Mouse (Mus musculus) heart, postnatal 0 days (tissue): ENCODE measurements at regions not wholly inside any gene's neighbourhood (a gene's known extent, or its start where the extent isn't known, plus 50 kb on each side); places are given as distances from the start of the nearest gene placed in this dataset.

ENCODE experiments used
- ATAC-seq: fragments of 200-750 bp; cut with Nextera tagmentation; 2 replicates; pipeline ENCODE4 v1.8.0; 2017; ENCODE audit warnings: low read depth, moderate number of reproducible peaks, moderate library complexity; ENCODE audit not compliant: insufficient read depth
- DNase-seq: peaks from one replicate; pipeline ENCODE4 v3.0.0-alpha.2; 2016; ENCODE audit warnings: low spot score
- H3K27ac ChIP-seq: fragments of 300-500 bp; sonication (generic); 2 replicates; pipeline ENCODE4 v1.5.1; 2014; ENCODE audit warnings: low read depth, mild to moderate bottlenecking
- H3K27me3 ChIP-seq: fragments of 300-500 bp; sonication (generic); 2 replicates; pipeline ENCODE4 v1.6.1; 2014; ENCODE audit warnings: low read length, mixed read lengths; ENCODE audit not compliant: control insufficient read depth, insufficient read depth
- H3K36me3 ChIP-seq: fragments of 300-500 bp; sonication (generic); replicated peaks from 2 replicates; pipeline ENCODE4 v1.6.1; 2014; ENCODE audit warnings: low read length, mixed read lengths; ENCODE audit not compliant: control insufficient read depth, insufficient read depth
- H3K4me1 ChIP-seq: fragments of 300-500 bp; sonication (generic); 2 replicates; pipeline ENCODE4 v1.6.1; 2014; ENCODE audit warnings: antibody characterized with exemption; ENCODE audit not compliant: control insufficient read depth, insufficient read depth
- H3K4me2 ChIP-seq: fragments of 300-500 bp; sonication (generic); 2 replicates; pipeline ENCODE4 v1.6.1; 2014; ENCODE audit warnings: low read depth, mild to moderate bottlenecking, low read length, moderate library complexity
- H3K4me3 ChIP-seq: fragments of 300-500 bp; sonication (generic); 2 replicates; pipeline ENCODE4 v1.5.1; 2014; ENCODE audit warnings: low read depth, low read length
- H3K9ac ChIP-seq: fragments of 300-500 bp; sonication (generic); replicated peaks from 2 replicates; pipeline ENCODE4 v1.6.1; 2014; ENCODE audit warnings: low read depth, low read length, mixed read lengths
- H3K9me3 ChIP-seq: fragments of 300-500 bp; sonication (generic); replicated peaks from 2 replicates; pipeline ENCODE4 v1.6.1; 2016; ENCODE audit warnings: low read length; ENCODE audit not compliant: control insufficient read depth
- CTCF ChIP-seq: IDR thresholded peaks from 2 replicates; pipeline ENCODE4 v1.5.1; 2016; ENCODE audit warnings: antibody characterized with exemption, control low read depth, low read depth
- EP300 ChIP-seq: IDR thresholded peaks from 2 replicates; pipeline ENCODE4 v1.6.1; 2016; ENCODE audit warnings: antibody characterized with exemption, low read depth
- WGBS: fragments of 180-500 bp; shearing (Covaris S2); extraction: QIAGEN DNeasy Blood & Tissue Kit; methylation state at CpG from one replicate; pipeline ENCODE4 v1.1.7; 2014; 5-methylcytosine and 5-hydroxymethylcytosine counted together

DNA sequence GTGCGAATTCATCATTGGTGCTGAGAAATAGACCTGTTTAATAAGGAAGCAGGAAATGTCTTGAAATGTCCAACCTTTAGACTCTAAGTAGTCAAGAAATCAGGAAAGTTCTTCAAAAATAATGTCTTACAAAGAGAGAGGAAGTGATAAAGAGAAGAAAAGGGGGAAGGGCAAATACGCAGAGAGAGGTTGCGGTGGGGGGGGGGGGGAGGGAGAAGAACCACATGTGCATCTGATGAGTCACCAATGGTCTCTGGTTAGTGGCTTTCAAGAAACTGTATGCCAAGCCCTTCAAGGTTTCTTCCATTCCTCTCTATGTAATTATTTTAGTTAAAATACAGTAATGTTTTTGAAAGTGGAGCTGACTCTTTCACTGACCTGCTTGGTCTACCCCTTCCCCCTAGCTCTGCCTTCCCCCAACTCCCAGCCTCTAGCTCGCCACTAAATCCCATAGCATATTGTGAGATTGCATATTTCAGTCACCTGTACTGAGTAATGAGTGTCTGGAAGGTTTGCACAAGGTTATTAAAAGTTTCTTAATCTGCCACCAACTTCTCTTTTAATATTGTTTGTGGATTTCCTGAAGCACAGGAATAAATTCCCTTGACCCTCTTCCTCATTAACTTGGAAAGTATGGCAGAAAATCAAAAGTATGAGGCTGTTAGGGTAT, 70.8 kb upstream of the Tle4 start:
- Histone ChIP-seq H3K36me3 (no peaks in the 10 kb centered on the region), H3K4me3 (no peak overlapping the region), H3K4me1 (no peaks in the 10 kb centered on the region), H3K9me3 (no peaks in the 10 kb centered on the region), H3K27me3 (no peaks in the 10 kb centered on the region), H3K9ac (no peak overlapping the region), H3K4me2 (no peak overlapping the region), H3K27ac (no peak overlapping the region)
- TF ChIP-seq EP300 (no peak), CTCF (no peak)
- ATAC-seq = no peak
- 71% methylated on average over 4 of the region's 4 CpGs for WGBS
- no peak for DNase-seq

DNA sequence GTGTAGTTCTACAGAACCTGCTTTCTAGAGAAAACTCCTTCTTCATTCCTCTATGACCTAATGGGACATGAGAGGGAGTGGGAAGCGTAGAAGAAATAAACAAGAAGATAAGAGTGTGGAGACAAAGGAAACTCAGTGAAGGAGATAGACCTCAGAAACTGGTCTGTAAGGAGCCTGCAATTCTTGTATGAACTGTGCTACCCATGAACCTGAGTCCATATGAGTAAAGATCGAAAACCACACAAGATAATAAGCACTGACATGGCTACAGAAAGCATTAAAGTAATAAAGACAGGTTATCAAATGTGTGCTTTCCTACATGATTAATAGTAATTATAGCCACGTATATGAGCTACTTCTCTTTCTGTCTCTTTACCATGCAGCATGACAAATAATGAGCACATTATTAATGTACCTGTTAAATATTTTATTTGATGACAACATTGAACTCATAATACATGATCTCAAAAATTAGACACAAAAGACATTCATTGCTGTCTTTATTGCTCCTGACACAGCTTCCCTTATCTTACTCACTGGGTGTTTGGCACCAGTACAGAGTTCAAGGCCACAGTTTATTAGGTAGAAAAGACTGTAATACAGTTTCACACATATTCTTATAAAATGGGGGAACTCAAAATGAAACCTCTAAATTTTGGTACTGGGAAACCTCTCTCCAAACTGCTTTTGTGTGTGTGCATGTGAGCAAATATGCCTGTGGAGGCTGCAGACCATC, 67.0 kb upstream of the Tle4 start:
- DNase-seq (no peak), ATAC-seq (no peak)
- Histone ChIP-seq H3K4me3 (no peak overlapping the region), H3K4me1 (no peaks in the 10 kb centered on the region), H3K27me3 (no peaks in the 10 kb centered on the region), H3K27ac (no peak overlapping the region), H3K36me3 (no peaks in the 10 kb centered on the region), H3K9me3 (no peaks in the 10 kb centered on the region), H3K4me2 (no peak overlapping the region), H3K9ac (no peak overlapping the region)
- WGBS = 85% methylated on average over 3 of the region's 3 CpGs
- no peak for TF ChIP-seq CTCF
- TF ChIP-seq EP300 = no peak

DNA sequence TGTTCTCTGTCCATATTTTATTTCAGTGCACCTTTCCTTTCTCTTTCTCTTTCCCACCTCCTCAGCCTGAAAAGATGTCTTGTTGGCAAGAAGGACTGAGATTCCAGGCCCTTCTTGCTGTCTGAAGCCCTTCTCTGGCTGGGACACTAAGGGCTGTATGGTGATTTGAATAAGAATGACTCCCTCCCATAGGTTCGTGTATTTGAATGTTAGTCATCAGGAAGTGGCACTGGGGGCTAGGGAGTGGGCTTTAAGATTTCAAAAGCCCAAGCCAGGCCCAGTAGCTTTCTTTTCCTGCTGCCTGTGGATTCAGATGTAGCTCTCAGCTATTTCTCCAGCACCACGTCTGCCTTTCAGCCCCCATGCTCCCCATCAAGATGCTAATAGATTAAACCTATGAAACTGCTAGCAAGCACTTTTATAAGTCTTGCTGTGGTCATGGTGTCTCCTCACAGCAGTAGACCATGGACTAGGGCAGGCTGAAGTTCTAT, 66.3 kb upstream of the Tle4 start:
- ATAC-seq (no peak), DNase-seq (no peak)
- Histone ChIP-seq H3K9me3 (no peaks in the 10 kb centered on the region), H3K27ac (no peak overlapping the region), H3K4me2 (no peak overlapping the region), H3K4me3 (no peak overlapping the region), H3K9ac (no peak overlapping the region), H3K4me1 (no peaks in the 10 kb centered on the region), H3K27me3 (no peaks in the 10 kb centered on the region), H3K36me3 (no peaks in the 10 kb centered on the region)
- no peak for TF ChIP-seq EP300
- TF ChIP-seq CTCF = no peak
- 62% methylated on average over 2 of the region's 2 CpGs for WGBS

DNA sequence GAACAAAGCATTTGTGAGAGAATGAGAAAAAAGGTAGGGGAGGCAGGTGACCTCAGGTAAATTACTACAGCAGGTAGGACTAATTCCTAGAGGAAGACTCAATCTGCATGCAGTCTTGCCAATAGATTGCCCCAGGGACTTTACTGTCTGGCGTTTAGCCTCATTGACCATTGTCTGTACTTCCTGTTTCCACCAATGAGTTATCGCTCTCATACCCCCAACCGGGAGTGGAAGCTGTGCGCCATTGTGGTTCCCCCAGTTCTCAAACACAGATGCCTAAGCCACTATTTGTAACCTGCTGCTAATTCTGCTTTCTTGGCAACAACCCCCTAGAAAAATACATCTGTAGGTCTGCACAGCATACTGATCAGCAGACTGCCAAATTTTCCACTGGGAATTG, 65.5 kb upstream of the Tle4 start:
- no peak for TF ChIP-seq CTCF
- TF ChIP-seq EP300 = no peak
- no peak overlapping the region for H3K4me3 ChIP-seq
- H3K4me2 ChIP-seq = no peak overlapping the region
- DNase-seq = no peak
- no peak overlapping the region for H3K27ac ChIP-seq
- no peak for ATAC-seq
- H3K4me1 ChIP-seq = no peaks in the 10 kb centered on the region
- no peaks in the 10 kb centered on the region for H3K27me3 ChIP-seq
- H3K9me3 ChIP-seq = no peaks in the 10 kb centered on the region
- WGBS = 62% methylated on average over 4 of the region's 4 CpGs
- no peaks in the 10 kb centered on the region for H3K36me3 ChIP-seq
- H3K9ac ChIP-seq = no peak overlapping the region

DNA sequence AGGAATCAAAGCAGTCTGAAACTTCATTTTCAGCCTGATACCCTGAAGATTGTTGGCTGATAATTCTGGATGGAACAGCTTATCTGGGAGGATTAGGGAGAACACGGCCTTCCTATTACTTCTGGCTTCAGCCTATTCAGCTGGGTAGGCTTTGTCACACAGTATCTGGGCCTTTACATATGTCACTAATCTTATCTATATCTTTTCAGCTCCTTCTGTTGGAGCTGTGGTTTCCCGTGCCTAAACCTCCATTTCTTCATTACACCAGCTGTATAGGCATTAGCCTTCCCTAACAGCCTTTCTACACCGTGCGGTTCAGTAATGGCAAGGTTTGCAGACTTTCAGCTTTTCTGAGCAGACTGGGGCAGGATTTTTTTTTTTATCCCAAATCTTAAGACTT, 61.9 kb upstream of the Tle4 start:
- Histone ChIP-seq H3K9me3 (no peaks in the 10 kb centered on the region), H3K36me3 (no peaks in the 10 kb centered on the region), H3K4me2 (no peak overlapping the region), H3K4me1 (no peaks in the 10 kb centered on the region), H3K27me3 (no peaks in the 10 kb centered on the region), H3K4me3 (no peak overlapping the region), H3K9ac (no peak overlapping the region), H3K27ac (no peak overlapping the region)
- DNase-seq (no peak), ATAC-seq (no peak)
- WGBS = 61% methylated on average over 4 of the region's 4 CpGs
- no peak for TF ChIP-seq EP300
- TF ChIP-seq CTCF = no peak
